Comparison of ENCODE assay signal across 27 mouse cellular contexts in genomic region chr17:27724327-27724726, GRCm38 (mm10). TPM values are rescaled to one million over a fixed set of nuclear protein-coding genes. Genes with fewer than 3 reads are reported as not detected.
DNase-seq lines count a peak whose midpoint lies in the region; ATAC-seq lines count a peak whose summit lies in the region.
"Had no signal": no experiment of that assay in that cellular context is flagged by ENCODE, and none has a peak within 500 bp of the region (broad histone marks: within the 10 kb centered on the region; RNA-seq: fewer than 3 reads in every experiment).

No protein-coding gene starts in this region.

- no peak overlapping the region for H3K27ac ChIP-seq in limb, embryonic 11.5 days (replicated peaks; ENCODE audit: low read depth, low read length)
- no peak overlapping the region for H3K27ac ChIP-seq in limb, embryonic 10.5 days
- no peak overlapping the region for H3K27ac ChIP-seq in hindbrain, embryonic 13.5 days
- H3K27ac ChIP-seq: embryonic facial prominence, embryonic 12.5 days; forebrain, embryonic 12.5 days; hindbrain, embryonic 12.5 days; layer of hippocampus, adult 2 months; limb, embryonic 15.5 days; liver, embryonic 13.5 days; neural tube, embryonic 13.5 days had no signal

- ATAC-seq in limb, embryonic 11.5 days (ENCODE audit: insufficient number of reproducible peaks, low FRiP score, low TSS enrichment, low read depth), result no peak
- no peak for ATAC-seq in megakaryocyte-erythroid progenitor cell, adult 5-6 weeks (replicated peaks; ENCODE audit: low FRiP score, low TSS enrichment, poor library complexity, severe bottlenecking)
- no peak for ATAC-seq in hindbrain, embryonic 13.5 days (ENCODE audit: low FRiP score)
- ATAC-seq: intestine, embryonic 16.5 days had no signal

- no peaks in the 10 kb centered on the region for H3K27me3 ChIP-seq in limb, embryonic 11.5 days (ENCODE audit: control insufficient read depth, insufficient read depth, low read length)
- H3K27me3 ChIP-seq in limb, embryonic 10.5 days (ENCODE audit: low read depth, poor library complexity, severe bottlenecking), result peaks cover 13% of the 10 kb centered on the region; the same call in 1 of the 2 replicates
- no peaks in the 10 kb centered on the region for H3K27me3 ChIP-seq in hindbrain, embryonic 13.5 days
- H3K27me3 ChIP-seq: limb, embryonic 15.5 days; neural tube, embryonic 13.5 days had no signal

- no peak overlapping the region for H3K9ac ChIP-seq in limb, embryonic 11.5 days (ENCODE audit: low read length)
- H3K9ac ChIP-seq in hindbrain, embryonic 13.5 days, result no peak overlapping the region
- H3K9ac ChIP-seq: embryonic facial prominence, embryonic 12.5 days; forebrain, embryonic 12.5 days; hindbrain, embryonic 12.5 days; limb, embryonic 15.5 days; liver, embryonic 13.5 days had no signal

- no peaks in the 10 kb centered on the region for H3K36me3 ChIP-seq in limb, embryonic 11.5 days (ENCODE audit: control insufficient read depth, insufficient read depth, low read length)
- H3K36me3 ChIP-seq in limb, embryonic 10.5 days, result no peaks in the 10 kb centered on the region
- H3K36me3 ChIP-seq in hindbrain, embryonic 13.5 days, result no peaks in the 10 kb centered on the region
- H3K36me3 ChIP-seq: embryonic facial prominence, embryonic 12.5 days; forebrain, embryonic 12.5 days; hindbrain, embryonic 12.5 days; limb, embryonic 15.5 days; liver, embryonic 13.5 days; neural tube, embryonic 13.5 days had no signal

- H3K4me1 ChIP-seq in limb, embryonic 11.5 days (ENCODE audit: control insufficient read depth, insufficient read depth, low read length), result peaks cover 23% of the 10 kb centered on the region
- peaks cover 38% of the 10 kb centered on the region for H3K4me1 ChIP-seq in limb, embryonic 10.5 days
- peaks cover 13% of the 10 kb centered on the region for H3K4me1 ChIP-seq in hindbrain, embryonic 13.5 days (replicated peaks)

- no peak overlapping the region for H3K4me2 ChIP-seq in limb, embryonic 11.5 days (ENCODE audit: low read depth, severe bottlenecking)
- H3K4me2 ChIP-seq in hindbrain, embryonic 13.5 days, result no peak overlapping the region
- H3K4me2 ChIP-seq: embryonic facial prominence, embryonic 12.5 days; forebrain, embryonic 12.5 days; heart, embryonic 11.5 days; limb, embryonic 15.5 days; liver, embryonic 13.5 days; neural tube, embryonic 13.5 days had no signal

- H3K9me3 ChIP-seq in limb, embryonic 11.5 days (ENCODE audit: control insufficient read depth, low read length), result no peaks in the 10 kb centered on the region
- H3K9me3 ChIP-seq in limb, embryonic 10.5 days (replicated peaks), result no peaks in the 10 kb centered on the region
- no peaks in the 10 kb centered on the region for H3K9me3 ChIP-seq in hindbrain, embryonic 13.5 days
- H3K9me3 ChIP-seq: embryonic facial prominence, embryonic 12.5 days; forebrain, embryonic 12.5 days; hindbrain, embryonic 12.5 days; limb, embryonic 15.5 days; liver, embryonic 13.5 days; neural tube, embryonic 13.5 days had no signal

- peak; percentile 24 to 31 for DNase-seq in adrenal gland, postnatal 36 days
- no peak for DNase-seq in adrenal gland, postnatal 14 days
- peak; percentile 52 for DNase-seq in limb, embryonic 11.5 days (ENCODE audit: low spot score)
- DNase-seq in limb, embryonic 10.5 days (ENCODE audit: low spot score), result no peak
- peak; percentile 24 for DNase-seq in c-Kit-positive CD71-positive TER-119-negative erythroid progenitor cells, embryonic 14.5 days (ENCODE audit: low read depth)
- DNase-seq: cerebellum, adult 8-10 months; cerebellum, postnatal 25 days; gastrocnemius, postnatal 14 days; heart, adult 18-20 months; heart, postnatal 36 days; kidney, adult 9 months; kidney, postnatal 36 days; liver, embryonic 13.5 days; lung, adult 18-20 months; lung, postnatal 10 days; right cerebral cortex, postnatal 14 days; thymus, postnatal 4 days had no signal

- WGBS in limb, embryonic 11.5 days, result 26% methylated on average over 3 of the region's 3 CpGs
- 24% methylated on average over 3 of the region's 3 CpGs for WGBS in limb, embryonic 10.5 days
- WGBS in hindbrain, embryonic 13.5 days, result 43% methylated on average over 3 of the region's 3 CpGs

- H3K4me3 ChIP-seq in limb, embryonic 11.5 days (ENCODE audit: low read depth, low read length), result no peak overlapping the region
- H3K4me3 ChIP-seq in limb, embryonic 10.5 days, result no peak overlapping the region
- no peak overlapping the region for H3K4me3 ChIP-seq in hindbrain, embryonic 13.5 days
- H3K4me3 ChIP-seq: embryonic facial prominence, embryonic 12.5 days; forebrain, embryonic 12.5 days; hindbrain, embryonic 12.5 days; layer of hippocampus, adult 2 months; limb, embryonic 15.5 days; liver, embryonic 13.5 days; neural tube, embryonic 13.5 days had no signal

RNA-seq across cellular contexts. Expression of gene Spdef, which starts 4.4 kb away (rescaled TPM):
- total RNA-seq in adrenal gland, postnatal 36 days (2021), result under 1 TPM in 1 of 2 experiments, not detected in 1; 0.16 TPM
- total RNA-seq in adrenal gland, postnatal 14 days (2021), result not detected in 2 replicates
- polyA plus RNA-seq in limb, embryonic 11.5 days (2014; fragmentation: Nextera tagmentation; extraction: Ambion mirVana), result 0.24 and 0.27 TPM in 2 replicates
- 0.26 TPM in 1 of 2 replicates, not detected in the other for polyA plus RNA-seq in limb, embryonic 10.5 days (2016; fragmentation: Nextera tagmentation; extraction: Ambion mirVana)
- not detected in 2 replicates for total RNA-seq in megakaryocyte-erythroid progenitor cell, adult 5-6 weeks (2014; fragmentation: Nextera tagmentation)
- not detected in 2 replicates for total RNA-seq in megakaryocyte-erythroid progenitor cell, adult 5-6 weeks (2017)
- polyA plus RNA-seq in hindbrain, embryonic 13.5 days (2015; fragmentation: Nextera tagmentation; extraction: Ambion mirVana), result 0.60 TPM in 2 replicates
- total RNA-seq: heart, postnatal 36 days had no signal
- polyA plus RNA-seq: liver, embryonic 13.5 days had no signal

Comparison
In these comparisons a context has a peak if more than half of its experiments do, and no peak if none do; other contexts are left out.
1. DNase-seq: peak in adrenal gland, postnatal 36 days (2 of 2), limb, embryonic 11.5 days (single experiment) and c-Kit-positive CD71-positive TER-119-negative erythroid progenitor cells, embryonic 14.5 days (single experiment); none in adrenal gland, postnatal 14 days (single experiment) and limb, embryonic 10.5 days (single experiment).